Mouse (Mus musculus) forebrain, postnatal 0 days (tissue): ENCODE results near the gene Kpna2. TPM values are rescaled to one million over a fixed set of nuclear protein-coding genes. Genes with fewer than 3 reads are reported as not detected.

Experiments
- ATAC-seq: fragments of 200-750 bp; cut with Nextera tagmentation; 2 replicates; pipeline ENCODE4 v1.8.0; 2017; ENCODE audit warnings: mild to moderate bottlenecking, moderate library complexity
- DNase-seq: peaks from one replicate; pipeline ENCODE4 v3.0.0-alpha.2; 2015
- H3K27ac ChIP-seq: fragments of 300-500 bp; sonication (generic); 2 replicates; pipeline ENCODE4 v1.5.1; 2014; ENCODE audit warnings: low read depth, mild to moderate bottlenecking, antibody characterized with exemption, low read length, moderate library complexity, mixed read lengths
- H3K27me3 ChIP-seq: fragments of 300-500 bp; sonication (generic); 2 replicates; pipeline ENCODE4 v1.6.1; 2014; ENCODE audit warnings: mild to moderate bottlenecking, low read length, mixed read lengths; ENCODE audit not compliant: insufficient read depth
- H3K36me3 ChIP-seq: fragments of 300-500 bp; sonication (generic); 2 replicates; pipeline ENCODE4 v1.6.1; 2014; ENCODE audit warnings: mild to moderate bottlenecking, moderate library complexity; ENCODE audit not compliant: insufficient read depth
- H3K4me1 ChIP-seq: fragments of 300-500 bp; sonication (generic); 2 replicates; pipeline ENCODE4 v1.6.1; 2014; ENCODE audit warnings: antibody characterized with exemption; ENCODE audit not compliant: insufficient read depth
- H3K4me2 ChIP-seq: fragments of 300-500 bp; sonication (generic); 2 replicates; pipeline ENCODE4 v1.6.1; 2014; ENCODE audit warnings: low read depth, mild to moderate bottlenecking, moderate library complexity
- H3K4me3 ChIP-seq: fragments of 300-500 bp; sonication (generic); 2 replicates; pipeline ENCODE4 v1.5.1; 2014; ENCODE audit warnings: low read depth, low read length, mixed read lengths
- H3K9ac ChIP-seq: fragments of 300-500 bp; sonication (generic); 2 replicates; pipeline ENCODE4 v1.6.1; 2014; ENCODE audit warnings: mild to moderate bottlenecking
- H3K9me3 ChIP-seq: fragments of 300-500 bp; sonication (generic); 2 replicates; pipeline ENCODE4 v1.6.1; 2016; ENCODE audit warnings: low read length
- CTCF ChIP-seq: sonication (generic); IDR thresholded peaks from 2 replicates; pipeline ENCODE4 v1.5.1; 2016; ENCODE audit warnings: antibody characterized with exemption, control low read depth, low read depth
- WGBS: fragments of 180-500 bp; shearing (Covaris S2); extraction: QIAGEN DNeasy Blood & Tissue Kit; methylation state at CpG from one replicate; pipeline ENCODE4 v1.1.7; 2014; 5-methylcytosine and 5-hydroxymethylcytosine counted together
- polyA plus RNA-seq: library from polyadenylated mRNA; unstranded; fragments of >200 nt; fragmentation: Nextera tagmentation; extraction: Ambion mirVana; gene quantifications from 2 replicates; pipeline ENCODE4 v1.2.1, GENCODE M21; 2015
- total RNA-seq: library from RNA; depleted of rRNA; stranded (reverse); fragments of >200 nt; gene quantifications from 2 replicates; pipeline ENCODE4 v1.2.3, GENCODE M21; 2014

Gene Kpna2
- total and polyA plus RNA-seq, 2 experiments from 2014 or later = 83.5 to 100 TPM

GRCm38 (mm10) chr11:106969798-106970197 is 29.5 kb downstream of the Kpna2 start:
- DNase-seq (no peak), ATAC-seq (no peak)
- 91% methylated on average over 8 of the region's 8 CpGs for WGBS
- Histone ChIP-seq H3K4me1 (no peaks in the 10 kb centered on the region), H3K4me2 (no peak overlapping the region), H3K36me3 (no peaks in the 10 kb centered on the region), H3K27me3 (no peaks in the 10 kb centered on the region), H3K9me3 (no peaks in the 10 kb centered on the region), H3K4me3 (no peak overlapping the region), H3K27ac (no peak overlapping the region), H3K9ac (no peak overlapping the region)
- no peak for TF ChIP-seq CTCF

GRCm38 (mm10) chr11:106967630-106968029 is 31.7 kb downstream of the Kpna2 start:
- ATAC-seq = no peak
- no peak for TF ChIP-seq CTCF
- Histone ChIP-seq H3K9ac (no peak overlapping the region), H3K27me3 (no peaks in the 10 kb centered on the region), H3K27ac (no peak overlapping the region), H3K4me3 (no peak overlapping the region), H3K4me2 (no peak overlapping the region), H3K36me3 (no peaks in the 10 kb centered on the region), H3K4me1 (no peaks in the 10 kb centered on the region), H3K9me3 (no peaks in the 10 kb centered on the region)
- 80% methylated on average over 10 of the region's 10 CpGs for WGBS
- DNase-seq = no peak

- WGBS = 91% methylated on average over 4 of the region's 4 CpGs
- no peak overlapping the region for H3K9ac ChIP-seq
- no peaks in the 10 kb centered on the region for H3K27me3 ChIP-seq
- H3K36me3 ChIP-seq = no peaks in the 10 kb centered on the region
- no peak for DNase-seq
- no peak overlapping the region for H3K4me3 ChIP-seq
- H3K9me3 ChIP-seq = no peaks in the 10 kb centered on the region
- no peak overlapping the region for H3K27ac ChIP-seq
- TF ChIP-seq CTCF = no peak
- no peaks in the 10 kb centered on the region for H3K4me1 ChIP-seq
- ATAC-seq = no peak
- no peak overlapping the region for H3K4me2 ChIP-seq
These were observed 33.5 kb downstream of the Kpna2 start for GRCm38 (mm10) chr11:106965881-106966280.

- WGBS = 86% methylated on average over 9 of the region's 9 CpGs
- no peak overlapping the region for H3K9ac ChIP-seq
- DNase-seq = no peak
- TF ChIP-seq CTCF = no peak
- no peaks in the 10 kb centered on the region for H3K4me1 ChIP-seq
- no peaks in the 10 kb centered on the region for H3K36me3 ChIP-seq
- no peak overlapping the region for H3K4me2 ChIP-seq
- no peak overlapping the region for H3K4me3 ChIP-seq
- no peak overlapping the region for H3K27ac ChIP-seq
- H3K27me3 ChIP-seq = no peaks in the 10 kb centered on the region
- no peak for ATAC-seq
- H3K9me3 ChIP-seq = no peaks in the 10 kb centered on the region
These were observed 37.0 kb downstream of the Kpna2 start for GRCm38 (mm10) chr11:106962310-106962709.

GRCm38 (mm10) chr11:106961471-106962081 is 37.8 kb downstream of the Kpna2 start:
- H3K27me3 ChIP-seq = no peaks in the 10 kb centered on the region
- TF ChIP-seq CTCF = no peak
- H3K27ac ChIP-seq = no peak overlapping the region
- H3K4me1 ChIP-seq = no peaks in the 10 kb centered on the region
- ATAC-seq (no peak), DNase-seq (no peak)
- no peak overlapping the region for H3K4me3 ChIP-seq
- H3K4me2 ChIP-seq = no peak overlapping the region
- no peaks in the 10 kb centered on the region for H3K36me3 ChIP-seq
- H3K9me3 ChIP-seq = no peaks in the 10 kb centered on the region
- 77% methylated on average over 13 of the region's 13 CpGs for WGBS
- no peak overlapping the region for H3K9ac ChIP-seq

GRCm38 (mm10) chr11:106959121-106959520 is 40.2 kb downstream of the Kpna2 start:
- no peaks in the 10 kb centered on the region for H3K4me1 ChIP-seq
- no peak for TF ChIP-seq CTCF
- no peak overlapping the region for H3K27ac ChIP-seq
- H3K4me3 ChIP-seq = no peak overlapping the region
- no peaks in the 10 kb centered on the region for H3K27me3 ChIP-seq
- no peak overlapping the region for H3K4me2 ChIP-seq
- no peaks in the 10 kb centered on the region for H3K9me3 ChIP-seq
- H3K36me3 ChIP-seq = no peaks in the 10 kb centered on the region
- no peak for ATAC-seq
- no peak for DNase-seq
- 89% methylated on average over 5 of the region's 5 CpGs for WGBS
- H3K9ac ChIP-seq = no peak overlapping the region

- no peak for ATAC-seq
- 86% methylated on average over 6 of the region's 6 CpGs for WGBS
- no peak for TF ChIP-seq CTCF
These were observed 40.8 kb downstream of the Kpna2 start for GRCm38 (mm10) chr11:106958407-106959071.

More at GRCm38 (mm10) chr11:106958407-106959071, 40.8 kb downstream of the Kpna2 start:
- H3K9me3 ChIP-seq = no peaks in the 10 kb centered on the region
- no peak overlapping the region for H3K27ac ChIP-seq
- no peaks in the 10 kb centered on the region for H3K36me3 ChIP-seq
- H3K4me1 ChIP-seq = no peaks in the 10 kb centered on the region
- H3K4me3 ChIP-seq = no peak overlapping the region
- no peak overlapping the region for H3K9ac ChIP-seq
- no peak overlapping the region for H3K4me2 ChIP-seq
- DNase-seq = no peak
- H3K27me3 ChIP-seq = no peaks in the 10 kb centered on the region
